In the genomic region with DNA sequence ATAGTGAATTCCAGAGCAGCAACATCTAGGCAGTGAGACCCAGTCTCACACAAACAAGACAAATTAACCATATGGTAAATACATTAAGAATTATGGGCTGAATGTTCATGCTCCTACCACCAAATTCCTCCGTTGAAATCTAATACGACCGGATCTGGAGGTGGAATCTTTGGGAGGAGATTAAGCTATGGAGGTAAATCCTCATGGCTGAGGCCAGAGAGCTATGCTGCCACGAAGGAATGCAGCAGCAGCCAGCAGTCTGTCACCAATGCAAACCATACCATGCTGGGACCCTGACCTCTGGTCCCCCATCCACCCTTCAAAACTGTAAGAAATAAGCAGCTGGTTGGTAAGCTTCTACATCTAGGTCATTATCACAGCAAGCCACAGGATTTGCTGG, we compare ENCODE assay signal across 22 mouse cellular contexts. TPM values are rescaled to one million over a fixed set of nuclear protein-coding genes. Genes with fewer than 3 reads are reported as not detected.
A peak's percentile ranks its signal among the peaks of the same experiment; 100 is the strongest.
DNase-seq lines count a peak whose midpoint lies in the region; ATAC-seq lines count a peak whose summit lies in the region.
"Had no signal": no experiment of that assay in that cellular context is flagged by ENCODE, and none has a peak within 500 bp of the region (broad histone marks: within the 10 kb centered on the region; RNA-seq: fewer than 3 reads in every experiment).

No protein-coding gene starts in this region.

- no peaks in the 10 kb centered on the region for H3K27me3 ChIP-seq in limb, embryonic 11.5 days (ENCODE audit: control insufficient read depth, insufficient read depth, low read length)
- H3K27me3 ChIP-seq in limb, embryonic 10.5 days (ENCODE audit: low read depth, poor library complexity, severe bottlenecking): no peaks in the 10 kb centered on the region
- H3K27me3 ChIP-seq in stomach, embryonic 16.5 days (ENCODE audit: control insufficient read depth, insufficient read depth, low read length): no peaks in the 10 kb centered on the region
- H3K27me3 ChIP-seq: forebrain, embryonic 15.5 days; limb, embryonic 13.5 days; liver, embryonic 15.5 days; neural tube, embryonic 12.5 days; Patski had no signal

- no peak overlapping the region for H3K9ac ChIP-seq in limb, embryonic 11.5 days (ENCODE audit: low read length)
- H3K9ac ChIP-seq in stomach, embryonic 16.5 days (ENCODE audit: low read length): no peak overlapping the region
- H3K9ac ChIP-seq: forebrain, embryonic 15.5 days; limb, embryonic 13.5 days; liver, embryonic 15.5 days; neural tube, embryonic 12.5 days had no signal

- DNase-seq in embryo, embryonic 10.5 days (ENCODE audit: low spot score): peak; percentile 56
- no peak for DNase-seq in embryo, embryonic 9.5 days (ENCODE audit: extremely low spot score)
- no peak for DNase-seq in limb, embryonic 11.5 days (ENCODE audit: low spot score)
- no peak for DNase-seq in limb, embryonic 10.5 days (ENCODE audit: low spot score)
- peak; percentile 54 for DNase-seq in forelimb bud, embryonic 11.5 days (ENCODE audit: low read depth, low spot score)
- DNase-seq in ovary, postnatal 10 days (ENCODE audit: low spot score): no peak
- DNase-seq: adrenal gland, postnatal 14 days; cerebellum, adult 11 months; cerebellum, postnatal 10 days; heart, postnatal 10 days; kidney, postnatal 25 days; thymus, postnatal 25 days had no signal

- peak; percentile 55; the same call in 1 of the 2 replicates for ATAC-seq in limb, embryonic 11.5 days (ENCODE audit: insufficient number of reproducible peaks, low FRiP score, low TSS enrichment, low read depth)
- ATAC-seq in stomach, embryonic 16.5 days (ENCODE audit: insufficient read depth, low FRiP score): no peak
- ATAC-seq: CD4-positive, CD25-positive, alpha-beta regulatory T cell, adult 4 months; forebrain, embryonic 15.5 days; Patski had no signal

- no peaks in the 10 kb centered on the region for H3K9me3 ChIP-seq in limb, embryonic 11.5 days (ENCODE audit: control insufficient read depth, low read length)
- no peaks in the 10 kb centered on the region for H3K9me3 ChIP-seq in limb, embryonic 10.5 days (replicated peaks)
- no peaks in the 10 kb centered on the region for H3K9me3 ChIP-seq in stomach, embryonic 16.5 days (replicated peaks; ENCODE audit: control insufficient read depth, low read length)
- H3K9me3 ChIP-seq: forebrain, embryonic 15.5 days; heart, embryonic 10.5 days; limb, embryonic 13.5 days; liver, embryonic 15.5 days; neural tube, embryonic 12.5 days had no signal

- H3K4me2 ChIP-seq in limb, embryonic 11.5 days (ENCODE audit: low read depth, severe bottlenecking): no peak overlapping the region
- H3K4me2 ChIP-seq in stomach, embryonic 16.5 days (ENCODE audit: low read depth, low read length): no peak overlapping the region
- H3K4me2 ChIP-seq: forebrain, embryonic 15.5 days; limb, embryonic 13.5 days; liver, embryonic 15.5 days; midbrain, embryonic 11.5 days; neural tube, embryonic 12.5 days had no signal

- H3K4me1 ChIP-seq in limb, embryonic 11.5 days (ENCODE audit: control insufficient read depth, insufficient read depth, low read length): peaks cover 35% of the 10 kb centered on the region
- peaks cover 67% of the 10 kb centered on the region for H3K4me1 ChIP-seq in limb, embryonic 10.5 days
- H3K4me1 ChIP-seq in stomach, embryonic 16.5 days (ENCODE audit: control insufficient read depth, insufficient read depth, low read length): peaks cover 53% of the 10 kb centered on the region

- no peak overlapping the region for H3K4me3 ChIP-seq in limb, embryonic 11.5 days (ENCODE audit: low read depth, low read length)
- H3K4me3 ChIP-seq in limb, embryonic 10.5 days: no peak overlapping the region
- H3K4me3 ChIP-seq in stomach, embryonic 16.5 days (replicated peaks; ENCODE audit: low read length): no peak overlapping the region
- H3K4me3 ChIP-seq: forebrain, embryonic 15.5 days; heart, embryonic 10.5 days; limb, embryonic 13.5 days; liver, embryonic 15.5 days; neural tube, embryonic 12.5 days had no signal

- 54% methylated on average over 4 of the region's 4 CpGs for WGBS in limb, embryonic 11.5 days
- WGBS in limb, embryonic 10.5 days: 60% methylated on average over 4 of the region's 4 CpGs
- WGBS in stomach, embryonic 16.5 days: 27% methylated on average over 4 of the region's 4 CpGs

- H3K27ac ChIP-seq in limb, embryonic 11.5 days (replicated peaks; ENCODE audit: low read depth, low read length): no peak overlapping the region
- H3K27ac ChIP-seq in limb, embryonic 10.5 days: no peak overlapping the region
- peak overlapping the region; percentile 14; the same call in 1 of the 2 replicates for H3K27ac ChIP-seq in stomach, embryonic 16.5 days (ENCODE audit: low read length)
- H3K27ac ChIP-seq: forebrain, embryonic 15.5 days; heart, embryonic 10.5 days; limb, embryonic 13.5 days; liver, embryonic 15.5 days; macrophage; neural tube, embryonic 12.5 days had no signal

- no peaks in the 10 kb centered on the region for H3K36me3 ChIP-seq in limb, embryonic 11.5 days (ENCODE audit: control insufficient read depth, insufficient read depth, low read length)
- peaks cover 1% of the 10 kb centered on the region for H3K36me3 ChIP-seq in limb, embryonic 10.5 days
- H3K36me3 ChIP-seq in stomach, embryonic 16.5 days (ENCODE audit: control insufficient read depth, insufficient read depth, low read length): no peaks in the 10 kb centered on the region
- H3K36me3 ChIP-seq: forebrain, embryonic 15.5 days; heart, embryonic 10.5 days; liver, embryonic 15.5 days; neural tube, embryonic 12.5 days had no signal

RNA-seq across cellular contexts. Expression of a gene that starts 41.9 kb away (rescaled TPM):
- 42.4 and 44.4 TPM in 2 replicates for polyA plus RNA-seq in limb, embryonic 11.5 days (2014; fragmentation: Nextera tagmentation; extraction: Ambion mirVana)
- polyA plus RNA-seq in limb, embryonic 10.5 days (2016; fragmentation: Nextera tagmentation; extraction: Ambion mirVana): 36.3 and 40.0 TPM in 2 replicates
- 20.6 and 21.1 TPM in 2 replicates for polyA plus RNA-seq in stomach, embryonic 16.5 days (2015; fragmentation: Nextera tagmentation; extraction: Ambion mirVana)
- polyA plus RNA-seq: macrophage had no signal

Comparison
In these comparisons a context has a peak if more than half of its experiments do, and no peak if none do; other contexts are left out.
1. DNase-seq: peak in embryo, embryonic 10.5 days (single experiment) and forelimb bud, embryonic 11.5 days (single experiment); none in embryo, embryonic 9.5 days (single experiment), limb, embryonic 11.5 days (single experiment), limb, embryonic 10.5 days (single experiment) and ovary, postnatal 10 days (single experiment).